Mouse (Mus musculus) G1E (cell line): ENCODE measurements around the gene Gm28036. TPM values are rescaled to one million over a fixed set of nuclear protein-coding genes. Genes with fewer than 3 reads are reported as not detected.

Experiments
- ATAC-seq: 2 replicates; pipeline ENCODE4 v1.8.0; 2016; ENCODE audit warnings: mild to moderate bottlenecking; ENCODE audit not compliant: insufficient number of reproducible peaks, poor library complexity, low FRiP score, severe bottlenecking; ENCODE audit errors: extremely low read depth
- DNase-seq: peaks from one replicate; pipeline ENCODE4 v3.0.0; 2012; ENCODE audit warnings: low spot score
- H3K27me3 ChIP-seq: 2 replicates; pipeline ENCODE4 v1.6.1; 2012; ENCODE audit warnings: mild to moderate bottlenecking, low read length, inconsistent platforms; ENCODE audit not compliant: insufficient read depth
- H3K36me3 ChIP-seq: replicated peaks from 2 replicates; pipeline ENCODE3; 2012; ENCODE audit warnings: mild to moderate bottlenecking, inconsistent platforms
- H3K4me1 ChIP-seq: 2 replicates; pipeline ENCODE4 v1.6.1; 2012; ENCODE audit warnings: low read depth, low read length, inconsistent platforms, mixed read lengths; ENCODE audit not compliant: insufficient read depth
- H3K4me3 ChIP-seq: 2 replicates; pipeline ENCODE4 v1.5.1; 2012; ENCODE audit warnings: low read depth, mild to moderate bottlenecking, inconsistent platforms, low read length, moderate library complexity, mixed read lengths
- H3K9me3 ChIP-seq: replicated peaks from 2 replicates; pipeline ENCODE4 v1.6.1; 2012; ENCODE audit warnings: inconsistent platforms
- CTCF ChIP-seq: IDR thresholded peaks from 2 replicates; pipeline ENCODE4 v1.5.1; 2012; ENCODE audit warnings: low read depth, low read length, inconsistent platforms, mixed read lengths
- GATA1 ChIP-seq: IDR thresholded peaks from 2 replicates; pipeline ENCODE4 v1.6.1; 2012; ENCODE audit warnings: borderline replicate concordance, low read length, inconsistent platforms, mixed read lengths
- GATA2 ChIP-seq: IDR thresholded peaks from 2 replicates; pipeline ENCODE4 v1.6.1; 2012; ENCODE audit warnings: low read depth, low read length, inconsistent platforms, borderline replicate concordance
- POLR2AphosphoS5 ChIP-seq: IDR thresholded peaks from 2 replicates; pipeline ENCODE4 v1.6.1; 2012; ENCODE audit warnings: low read depth, low read length, inconsistent platforms; ENCODE audit not compliant: insufficient replicate concordance
- TAL1 ChIP-seq: conservative IDR thresholded peaks from 2 replicates; pipeline ENCODE4 v1.6.1; 2012; ENCODE audit warnings: low read depth, low read length, inconsistent platforms, mixed read lengths
- polyA plus RNA-seq: library from polyadenylated mRNA; stranded (reverse); fragments of >175 nt; gene quantifications from 2 replicates; pipeline ENCODE4 v1.2.3, GENCODE M21; 2012
- total RNA-seq, 2 experiments: library from RNA; stranded (forward) in 1 of 2; stranded (reverse) in 1 of 2; fragments of 200-1000 nt in 1 of 2; fragments of >200 nt in 1 of 2; fragmentation: Nextera tagmentation in 1 of 2; gene quantifications; 2 replicates each; pipeline ENCODE4 v1.2.3; 2014 to 2017

Gene Gm28036
- total and polyA plus RNA-seq, 3 experiments = 12.0 to 17.6 (median 13.5) TPM

DNA sequence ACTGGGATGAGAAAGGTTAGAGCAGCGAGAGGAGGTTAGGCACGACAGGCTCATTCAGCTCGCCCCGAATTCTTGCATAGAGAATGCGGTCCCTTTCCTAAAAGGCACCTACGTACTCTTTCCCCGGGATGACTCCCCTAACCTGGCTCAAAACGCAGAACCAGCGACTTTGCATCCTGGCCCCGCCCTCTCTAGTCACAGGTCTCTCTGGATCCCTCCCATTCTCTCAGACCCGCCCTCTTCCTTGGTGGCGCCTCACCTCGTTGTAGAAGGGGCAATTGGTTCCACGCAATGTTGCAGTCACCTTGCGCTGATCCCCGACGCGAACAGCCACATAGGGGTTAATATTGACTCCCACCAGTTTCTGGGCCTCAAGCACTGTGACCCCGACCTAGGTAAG lies 79.0 kb downstream of the Gm28036 start:
- TF ChIP-seq POLR2AphosphoS5 (no peak), GATA2 (no peak), GATA1 (no peak), TAL1 (no peak), CTCF (no peak)
- H3K4me3 ChIP-seq = no peak overlapping the region
- H3K27me3 ChIP-seq = peaks cover 80% of the 10 kb centered on the region
- no peaks in the 10 kb centered on the region for H3K36me3 ChIP-seq
- no peaks in the 10 kb centered on the region for H3K9me3 ChIP-seq
- no peak for ATAC-seq
- no peak for DNase-seq
- H3K4me1 ChIP-seq = peaks cover 6% of the 10 kb centered on the region; the same call in 1 of the 2 replicates

DNA sequence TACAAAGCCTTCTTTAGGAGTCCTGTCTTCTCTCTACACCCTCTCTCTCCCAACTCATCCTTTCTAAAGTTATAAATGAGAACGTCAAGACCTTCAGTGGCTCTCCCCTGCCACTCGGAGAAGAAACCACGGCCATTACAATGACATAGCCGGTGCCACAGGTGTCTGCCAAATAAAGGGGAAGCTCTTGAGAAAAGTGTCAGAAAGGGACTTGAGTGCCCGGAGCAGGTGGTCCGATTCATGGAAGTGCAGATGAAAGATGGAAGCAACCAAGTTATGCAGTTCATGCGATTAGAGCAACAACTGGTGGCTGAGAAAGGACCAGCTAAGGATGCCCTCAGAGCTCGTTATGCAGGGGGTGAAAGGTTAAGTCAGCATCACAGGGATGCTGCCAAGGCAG lies 84.0 kb downstream of the Gm28036 start:
- H3K4me3 ChIP-seq = no peak overlapping the region
- no peaks in the 10 kb centered on the region for H3K9me3 ChIP-seq
- H3K36me3 ChIP-seq = no peaks in the 10 kb centered on the region
- TF ChIP-seq POLR2AphosphoS5 (no peak), GATA1 (no peak), TAL1 (no peak), CTCF (no peak), GATA2 (no peak)
- H3K27me3 ChIP-seq = peaks cover 59% of the 10 kb centered on the region
- ATAC-seq = no peak
- peaks cover 3% of the 10 kb centered on the region; the same call in 1 of the 2 replicates for H3K4me1 ChIP-seq
- no peak for DNase-seq

DNA sequence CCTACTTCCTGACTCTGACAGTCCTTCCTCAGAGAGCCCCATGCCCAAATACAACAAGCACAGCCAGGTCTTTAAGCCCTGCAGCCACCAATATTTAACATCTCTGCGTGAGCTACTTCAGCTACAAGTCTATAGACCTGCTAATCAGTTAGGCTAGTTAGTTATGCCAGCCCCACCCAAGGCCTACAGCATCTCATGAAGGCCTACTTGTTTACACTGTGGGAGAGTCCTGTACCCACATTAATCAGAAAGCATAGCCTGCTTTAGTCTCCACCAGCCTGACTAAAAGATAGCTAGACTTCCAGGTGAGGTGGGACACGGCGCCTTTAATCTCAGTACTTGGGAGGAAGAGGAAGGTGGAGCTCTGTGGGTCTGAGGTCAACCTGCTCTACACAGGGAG lies 87.5 kb downstream of the Gm28036 start:
- DNase-seq (no peak), ATAC-seq (no peak)
- Histone ChIP-seq H3K4me1 (peaks cover 2% of the 10 kb centered on the region; the same call in 1 of the 2 replicates), H3K4me3 (no peak overlapping the region), H3K9me3 (no peaks in the 10 kb centered on the region), H3K36me3 (no peaks in the 10 kb centered on the region), H3K27me3 (peaks cover 64% of the 10 kb centered on the region)
- TF ChIP-seq TAL1 (no peak), POLR2AphosphoS5 (no peak), GATA2 (no peak), GATA1 (no peak), CTCF (no peak)

DNA sequence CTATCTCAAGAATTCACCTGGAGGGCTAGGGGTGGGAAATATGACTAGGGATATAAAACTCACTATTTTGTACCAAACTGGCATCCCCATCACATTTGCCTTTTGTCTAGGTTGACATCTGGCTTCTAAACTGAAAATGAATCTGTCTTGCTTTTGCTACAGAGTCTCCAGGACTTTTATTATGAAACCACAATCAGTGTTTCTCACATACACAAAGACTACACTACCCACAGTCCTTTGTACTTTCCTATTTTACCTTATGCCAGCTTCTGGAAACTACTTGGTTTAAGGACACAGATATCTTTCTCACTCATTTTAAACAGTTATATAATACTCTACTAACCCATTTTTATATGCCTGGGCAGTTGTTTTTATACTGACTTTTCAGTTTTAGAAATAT lies 101.4 kb downstream of the Gm28036 start:
- peaks cover 28% of the 10 kb centered on the region for H3K27me3 ChIP-seq
- H3K4me3 ChIP-seq = no peak overlapping the region
- peaks cover 2% of the 10 kb centered on the region for H3K36me3 ChIP-seq
- TF ChIP-seq POLR2AphosphoS5 (no peak), GATA1 (no peak), CTCF (no peak), TAL1 (no peak), GATA2 (no peak)
- no peaks in the 10 kb centered on the region for H3K9me3 ChIP-seq
- peaks cover 35% of the 10 kb centered on the region for H3K4me1 ChIP-seq
- DNase-seq = no peak
- no peak for ATAC-seq

Other genes with a start within 250 kb of the Gm28036 start
- gene Uqcc1, start 196.8 kb downstream of the Gm28036 start, total RNA-seq (2014; fragmentation: Nextera tagmentation) = 27.8 and 29.9 TPM in 2 replicates
- 35.8 and 39.1 TPM in 2 replicates for gene Uqcc1, start 196.8 kb downstream of the Gm28036 start, total RNA-seq (2017)
- gene Uqcc1, start 196.8 kb downstream of the Gm28036 start, polyA plus RNA-seq = 4.2 TPM in 2 replicates
- gene Gm15557, start 186.4 kb downstream of the Gm28036 start, total RNA-seq (2014; fragmentation: Nextera tagmentation) = 0.60 TPM in 1 of 2 replicates, not detected in the other
- 0.11 TPM in 1 of 2 replicates, not detected in the other for gene Gm15557, start 186.4 kb downstream of the Gm28036 start, total RNA-seq (2017)
- 0.05 and 0.06 TPM in 2 replicates for gene Gm15557, start 186.4 kb downstream of the Gm28036 start, polyA plus RNA-seq
- gene Gdf5, start 181.7 kb downstream of the Gm28036 start, total RNA-seq (2014; fragmentation: Nextera tagmentation) = 2.2 TPM in 1 of 2 replicates, not detected in the other
- 0.06 and 0.11 TPM in 2 replicates for gene Gdf5, start 181.7 kb downstream of the Gm28036 start, total RNA-seq (2017)
- gene Gdf5, start 181.7 kb downstream of the Gm28036 start, polyA plus RNA-seq = not detected in 2 replicates
- gene Cep250, start 170.6 kb downstream of the Gm28036 start, total RNA-seq (2014; fragmentation: Nextera tagmentation) = 11.6 and 12.3 TPM in 2 replicates
- gene Cep250, start 170.6 kb downstream of the Gm28036 start, total RNA-seq (2017) = 49.2 and 54.7 TPM in 2 replicates
- gene Cep250, start 170.6 kb downstream of the Gm28036 start, polyA plus RNA-seq = 17.3 and 19.9 TPM in 2 replicates
- gene 6430550D23Rik, start 119.1 kb downstream of the Gm28036 start, total RNA-seq (2014; fragmentation: Nextera tagmentation) = 2.3 and 2.4 TPM in 2 replicates
- gene 6430550D23Rik, start 119.1 kb downstream of the Gm28036 start, total RNA-seq (2017) = 0.71 and 1.6 TPM in 2 replicates
- gene 6430550D23Rik, start 119.1 kb downstream of the Gm28036 start, polyA plus RNA-seq = 0.23 and 0.33 TPM in 2 replicates
- 189 and 215 TPM in 2 replicates for gene Ergic3, start 119.0 kb downstream of the Gm28036 start, total RNA-seq (2014; fragmentation: Nextera tagmentation)
- gene Ergic3, start 119.0 kb downstream of the Gm28036 start, total RNA-seq (2017) = 52.9 and 58.0 TPM in 2 replicates
- 42.6 and 51.8 TPM in 2 replicates for gene Ergic3, start 119.0 kb downstream of the Gm28036 start, polyA plus RNA-seq
- 0.53 TPM in 1 of 2 replicates, not detected in the other for gene Fer1l4, start 74.1 kb downstream of the Gm28036 start, total RNA-seq (2014; fragmentation: Nextera tagmentation)
- not detected in 2 replicates for gene Fer1l4, start 74.1 kb downstream of the Gm28036 start, total RNA-seq (2017)
- gene Fer1l4, start 74.1 kb downstream of the Gm28036 start, polyA plus RNA-seq = not detected in 2 replicates
- gene Spag4, start 61.9 kb downstream of the Gm28036 start, total RNA-seq (2014; fragmentation: Nextera tagmentation) = 1.4 and 4.9 TPM in 2 replicates
- gene Spag4, start 61.9 kb downstream of the Gm28036 start, total RNA-seq (2017) = 0.64 and 0.93 TPM in 2 replicates
- gene Spag4, start 61.9 kb downstream of the Gm28036 start, polyA plus RNA-seq = 0.82 and 1.3 TPM in 2 replicates
- 43.2 and 63.3 TPM in 2 replicates for gene Cpne1, start 15.1 kb downstream of the Gm28036 start, total RNA-seq (2014; fragmentation: Nextera tagmentation)
- 40.1 and 42.0 TPM in 2 replicates for gene Cpne1, start 15.1 kb downstream of the Gm28036 start, total RNA-seq (2017)
- 55.9 and 73.7 TPM in 2 replicates for gene Cpne1, start 15.1 kb downstream of the Gm28036 start, polyA plus RNA-seq
- gene Rbm12, start 15.1 kb downstream of the Gm28036 start, total RNA-seq (2014; fragmentation: Nextera tagmentation) = 50.5 and 67.5 TPM in 2 replicates
- gene Rbm12, start 15.1 kb downstream of the Gm28036 start, total RNA-seq (2017) = 25.4 and 39.7 TPM in 2 replicates
- 5.6 TPM in 2 replicates for gene Rbm12, start 15.1 kb downstream of the Gm28036 start, polyA plus RNA-seq
- 99.3 and 127 TPM in 2 replicates for gene Romo1, start 16.9 kb upstream of the Gm28036 start, total RNA-seq (2014; fragmentation: Nextera tagmentation)
- 38.4 and 52.4 TPM in 2 replicates for gene Romo1, start 16.9 kb upstream of the Gm28036 start, total RNA-seq (2017)
- 300 and 385 TPM in 2 replicates for gene Romo1, start 16.9 kb upstream of the Gm28036 start, polyA plus RNA-seq
- gene Nfs1, start 17.1 kb upstream of the Gm28036 start, total RNA-seq (2014; fragmentation: Nextera tagmentation) = 27.9 and 33.9 TPM in 2 replicates
- 46.2 and 49.1 TPM in 2 replicates for gene Nfs1, start 17.1 kb upstream of the Gm28036 start, total RNA-seq (2017)
- gene Nfs1, start 17.1 kb upstream of the Gm28036 start, polyA plus RNA-seq = 31.4 and 36.3 TPM in 2 replicates
- gene Rbm39, start 53.1 kb upstream of the Gm28036 start, total RNA-seq (2014; fragmentation: Nextera tagmentation) = 781 and 795 TPM in 2 replicates
- 710 and 759 TPM in 2 replicates for gene Rbm39, start 53.1 kb upstream of the Gm28036 start, total RNA-seq (2017)
- gene Rbm39, start 53.1 kb upstream of the Gm28036 start, polyA plus RNA-seq = 282 and 295 TPM in 2 replicates
- gene Phf20, start 69.4 kb upstream of the Gm28036 start, total RNA-seq (2014; fragmentation: Nextera tagmentation) = 63.5 and 63.9 TPM in 2 replicates
- 45.8 and 48.2 TPM in 2 replicates for gene Phf20, start 69.4 kb upstream of the Gm28036 start, total RNA-seq (2017)
- gene Phf20, start 69.4 kb upstream of the Gm28036 start, polyA plus RNA-seq = 29.5 and 37.8 TPM in 2 replicates
- gene Cnbd2, start 185.2 kb upstream of the Gm28036 start, total RNA-seq (2014; fragmentation: Nextera tagmentation) = 21.5 and 22.6 TPM in 2 replicates
- 11.5 and 13.9 TPM in 2 replicates for gene Cnbd2, start 185.2 kb upstream of the Gm28036 start, total RNA-seq (2017)
- 0.43 and 1.4 TPM in 2 replicates for gene Cnbd2, start 185.2 kb upstream of the Gm28036 start, polyA plus RNA-seq
- 11.6 and 12.2 TPM in 2 replicates for gene Scand1, start 185.6 kb upstream of the Gm28036 start, total RNA-seq (2014; fragmentation: Nextera tagmentation)
- 243 and 516 TPM in 2 replicates for gene Scand1, start 185.6 kb upstream of the Gm28036 start, total RNA-seq (2017)
- gene Scand1, start 185.6 kb upstream of the Gm28036 start, polyA plus RNA-seq = 844 and 1,244 TPM in 2 replicates